Mouse (Mus musculus) lung, adult 2 months (tissue): ENCODE measurements at regions not wholly inside any gene's neighbourhood (a gene's known extent, or its start where the extent isn't known, plus 50 kb on each side); places are given as distances from the start of the nearest gene placed in this dataset.

ENCODE experiments used
- CTCF ChIP-seq: fragments of 200-500 bp; IDR thresholded peaks from 2 replicates; pipeline ENCODE4 v1.5.1; 2011; ENCODE audit warnings: mild to moderate bottlenecking, low read length, control low read depth; ENCODE audit not compliant: insufficient read depth
- POLR2A ChIP-seq: fragments of 200-500 bp; IDR thresholded peaks from 2 replicates; pipeline ENCODE4 v1.6.1; 2011; ENCODE audit warnings: low read depth, mild to moderate bottlenecking, control low read depth, low read length, borderline replicate concordance; ENCODE audit errors: extremely low read depth

GRCm38 (mm10) chr16:23701156-23701555 is 180.5 kb upstream of the Masp1 start:
- TF ChIP-seq CTCF = no peak
- TF ChIP-seq POLR2A = no peak
